Mouse (Mus musculus) heart, adult 18-20 months (tissue): ENCODE results near the gene 4933430I17Rik. TPM values are rescaled to one million over a fixed set of nuclear protein-coding genes. Genes with fewer than 3 reads are reported as not detected.
"Not testable (repeated sequence)": the region's sequence is repeated elsewhere in the genome, so short reads cannot be mapped to it uniquely, and the experiment has no call there.

Experiments used
- DNase-seq, 2 experiments: peaks; one replicate each; pipeline ENCODE4 v3.0.0; 2021 to 2022; ENCODE audit warnings: mixed read lengths in 1 of 2
- total RNA-seq, 2 experiments: library from RNA; stranded (reverse); gene quantifications; 2 replicates each; pipeline ENCODE4 v1.2.3; 2021

4933430I17Rik gene
- total RNA-seq, 2 experiments from 2014 or later: not detected

GRCm38 (mm10) chr4:62544801-62545200 is 19.6 kb downstream of the 4933430I17Rik start:
- DNase-seq: no peak

GRCm38 (mm10) chr4:62551966-62552365 is 26.8 kb downstream of the 4933430I17Rik start:
- DNase-seq: no peak

GRCm38 (mm10) chr4:62557436-62557835 is 32.3 kb downstream of the 4933430I17Rik start:
- no peak for DNase-seq

GRCm38 (mm10) chr4:62559797-62560329 is 34.7 kb downstream of the 4933430I17Rik start, which contains the start of gene Rgs3:
Rgs3 (plus strand) TSS chr4:62559847.
- DNase-seq: no peak

- DNase-seq: peak; percentile 80 to 88
Measured at GRCm38 (mm10) chr4:62560963-62561629, 35.9 kb downstream of the 4933430I17Rik start.

- DNase-seq: no peak
Measured at GRCm38 (mm10) chr4:62561630-62562001, 36.4 kb downstream of the 4933430I17Rik start.

GRCm38 (mm10) chr4:62562006-62562405 is 36.8 kb downstream of the 4933430I17Rik start:
- DNase-seq: no peak

GRCm38 (mm10) chr4:62566530-62566929 is 41.4 kb downstream of the 4933430I17Rik start:
- DNase-seq: no peak

- no peak for DNase-seq
Measured at GRCm38 (mm10) chr4:62567696-62568095, 42.5 kb downstream of the 4933430I17Rik start.

- no peak for DNase-seq
Measured at GRCm38 (mm10) chr4:62568359-62568758, 43.2 kb downstream of the 4933430I17Rik start.

GRCm38 (mm10) chr4:62569603-62570002 is 44.4 kb downstream of the 4933430I17Rik start:
- DNase-seq: no peak

GRCm38 (mm10) chr4:62570029-62570428 is 44.9 kb downstream of the 4933430I17Rik start:
- no peak for DNase-seq

GRCm38 (mm10) chr4:62582365-62583264 is 57.4 kb downstream of the 4933430I17Rik start:
- no peak for DNase-seq

- peak; percentile 50 to 51 for DNase-seq
Measured at GRCm38 (mm10) chr4:62583265-62584092, 58.3 kb downstream of the 4933430I17Rik start.

GRCm38 (mm10) chr4:62587067-62587466 is 61.9 kb downstream of the 4933430I17Rik start:
- DNase-seq: no peak

GRCm38 (mm10) chr4:62590878-62591277 is 65.7 kb downstream of the 4933430I17Rik start:
- DNase-seq: no peak

- peak; percentile 73 to 79 for DNase-seq
Measured at GRCm38 (mm10) chr4:62591326-62591725, 66.2 kb downstream of the 4933430I17Rik start.

- not testable (repeated sequence) for DNase-seq
Measured at GRCm38 (mm10) chr4:62593546-62594240, 68.5 kb downstream of the 4933430I17Rik start.

- DNase-seq: no peak
Measured at GRCm38 (mm10) chr4:62594442-62594841, 69.3 kb downstream of the 4933430I17Rik start.

- DNase-seq: peak in 1 of 2 experiments; percentile 63
Measured at GRCm38 (mm10) chr4:62596051-62596450, 70.9 kb downstream of the 4933430I17Rik start.
